Mouse (Mus musculus) olfactory bulb, adult 2 months (tissue): Measurements from ENCODE around the gene Tnnt2.

Source experiments
- CTCF ChIP-seq: fragments of 200-500 bp; IDR thresholded peaks from 2 replicates; pipeline ENCODE4 v1.5.1; 2012; ENCODE audit warnings: low read depth, mild to moderate bottlenecking, low read length, moderate library complexity; ENCODE audit not compliant: insufficient read depth
- POLR2A ChIP-seq: fragments of 200-500 bp; IDR thresholded peaks from 2 replicates; pipeline ENCODE4 v1.6.1; 2012; ENCODE audit warnings: mild to moderate bottlenecking, low read depth, low read length, moderate library complexity; ENCODE audit not compliant: insufficient read depth

DNA sequence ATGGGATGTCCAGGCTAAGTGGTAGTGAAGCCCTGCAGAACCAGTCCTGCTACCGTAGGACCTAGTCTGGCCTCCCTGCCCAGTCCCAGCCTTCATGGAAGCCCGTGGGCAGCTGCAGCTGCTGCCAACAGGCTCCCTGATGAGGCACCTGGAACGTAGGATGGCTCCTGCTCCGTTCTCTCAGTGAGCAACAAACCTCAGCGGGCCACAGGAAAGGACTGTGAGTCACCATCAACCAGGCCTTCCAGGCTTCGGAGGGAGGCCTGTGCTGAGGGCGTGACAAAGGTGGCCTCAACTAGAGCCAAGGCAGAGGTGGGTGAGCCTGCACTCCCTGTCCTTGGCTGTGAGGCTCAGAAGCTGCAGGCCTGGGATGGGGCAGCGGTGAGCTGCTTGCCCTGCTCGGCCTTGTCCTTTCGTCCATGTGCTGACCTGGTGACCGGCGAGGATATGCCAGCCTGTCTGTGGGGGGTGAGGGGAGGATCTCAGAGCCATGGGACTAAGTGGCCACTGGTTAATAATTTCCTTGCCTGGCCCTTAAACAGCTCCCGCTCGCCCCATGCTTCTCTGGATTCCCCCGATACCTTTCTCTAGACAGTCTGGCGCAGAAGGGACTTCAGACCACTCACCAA lies 15.3 kb upstream of the Tnnt2 start:
- TF ChIP-seq CTCF (no peak), POLR2A (no peak)
